Mouse (Mus musculus): ENCODE data around the gene 1700047I17Rik2.
"Not testable (repeated sequence)": the region's sequence is repeated elsewhere in the genome, so short reads cannot be mapped to it uniquely, and the experiment has no call there.

1700047I17Rik2 gene

GRCm38 (mm10) chr12:55199306-55199705 lies at the start of gene 1700047I17Rik2:
Gene 1700047I17Rik2 (plus strand): TSS chr12:55199592.
- POLR2A ChIA-PET, CTCF ChIA-PET: not testable (repeated sequence)

GRCm38 (mm10) chr12:55154559-55155448 lies 44.6 kb upstream of the 1700047I17Rik2 start, which contains the start of gene Srp54b:
Gene Srp54b (plus strand): TSS chr12:55155104.
- CTCF ChIA-PET, POLR2A ChIA-PET: not testable (repeated sequence)

- POLR2A ChIA-PET, CTCF ChIA-PET: not testable (repeated sequence)
These were observed 44.0 kb upstream of the 1700047I17Rik2 start for GRCm38 (mm10) chr12:55155449-55155783.

- CTCF ChIA-PET, POLR2A ChIA-PET: not testable (repeated sequence)
These were observed 32.3 kb upstream of the 1700047I17Rik2 start for GRCm38 (mm10) chr12:55167034-55167557.

GRCm38 (mm10) chr12:55187686-55188085 lies 11.7 kb upstream of the 1700047I17Rik2 start:
- CTCF ChIA-PET, POLR2A ChIA-PET: not testable (repeated sequence)

GRCm38 (mm10) chr12:55189127-55189526 lies 10.3 kb upstream of the 1700047I17Rik2 start:
- POLR2A ChIA-PET, CTCF ChIA-PET: not testable (repeated sequence)

- CTCF ChIA-PET, POLR2A ChIA-PET: not testable (repeated sequence)
These were observed 407 bp downstream of the 1700047I17Rik2 start for GRCm38 (mm10) chr12:55199799-55200198.

GRCm38 (mm10) chr12:55212944-55213343 lies 13.6 kb downstream of the 1700047I17Rik2 start:
- CTCF ChIA-PET, POLR2A ChIA-PET: not testable (repeated sequence)

- CTCF ChIA-PET, POLR2A ChIA-PET: not testable (repeated sequence)
These were observed 30.5 kb downstream of the 1700047I17Rik2 start, which contains the start of gene Srp54c for GRCm38 (mm10) chr12:55229626-55230519. Gene Srp54c (plus strand): TSS chr12:55230168.

- CTCF ChIA-PET, POLR2A ChIA-PET: not testable (repeated sequence)
These were observed 31.1 kb downstream of the 1700047I17Rik2 start for GRCm38 (mm10) chr12:55230520-55230861.

GRCm38 (mm10) chr12:55242243-55242642 lies 42.9 kb downstream of the 1700047I17Rik2 start:
- POLR2A ChIA-PET, CTCF ChIA-PET: not testable (repeated sequence)

GRCm38 (mm10) chr12:55261950-55262349 lies 62.6 kb downstream of the 1700047I17Rik2 start:
- POLR2A ChIA-PET, CTCF ChIA-PET: not testable (repeated sequence)

- POLR2A ChIA-PET, CTCF ChIA-PET: not testable (repeated sequence)
These were observed 64.0 kb downstream of the 1700047I17Rik2 start for GRCm38 (mm10) chr12:55263385-55263784.

Data from embryonic stem cell, embryonic (primary cell).